Mouse (Mus musculus) embryonic facial prominence, embryonic 14.5 days (tissue): ENCODE measurements around the gene Ubxn11. TPM values are rescaled to one million over a fixed set of nuclear protein-coding genes. Genes with fewer than 3 reads are reported as not detected.
"Not testable (repeated sequence)": the region's sequence is repeated elsewhere in the genome, so short reads cannot be mapped to it uniquely, and the experiment has no call there.

Experiments
- ATAC-seq: fragments of 200-750 bp; cut with Nextera tagmentation; 2 replicates; pipeline ENCODE4 v1.8.0; 2017; ENCODE audit warnings: low read depth, moderate number of reproducible peaks, moderate TSS enrichment
- DNase-seq: peaks from one replicate; pipeline ENCODE4 v3.0.0-alpha.2; 2015; ENCODE audit warnings: low spot score
- H3K27ac ChIP-seq: fragments of 300-500 bp; sonication (generic); replicated peaks from 2 replicates; pipeline ENCODE4 v1.5.1; 2014; ENCODE audit warnings: low read depth, mild to moderate bottlenecking, low read length, moderate library complexity
- H3K27me3 ChIP-seq: fragments of 300-500 bp; sonication (generic); replicated peaks from 2 replicates; pipeline ENCODE4 v1.6.1; 2014; ENCODE audit warnings: low read length; ENCODE audit not compliant: control insufficient read depth, insufficient read depth
- H3K36me3 ChIP-seq: fragments of 300-500 bp; sonication (generic); 2 replicates; pipeline ENCODE4 v1.6.1; 2014; ENCODE audit warnings: low read length, mixed read lengths; ENCODE audit not compliant: control insufficient read depth, insufficient read depth
- H3K4me1 ChIP-seq: fragments of 300-500 bp; sonication (generic); 2 replicates; pipeline ENCODE4 v1.6.1; 2014; ENCODE audit warnings: antibody characterized with exemption, low read length; ENCODE audit not compliant: control insufficient read depth, insufficient read depth
- H3K4me2 ChIP-seq: fragments of 300-500 bp; sonication (generic); 2 replicates; pipeline ENCODE4 v1.6.1; 2014; ENCODE audit warnings: low read depth, mild to moderate bottlenecking, low read length, moderate library complexity, mixed read lengths
- H3K4me3 ChIP-seq: fragments of 300-500 bp; sonication (generic); 2 replicates; pipeline ENCODE4 v1.5.1; 2014; ENCODE audit warnings: low read depth, mild to moderate bottlenecking, low read length
- H3K9ac ChIP-seq: fragments of 300-500 bp; sonication (generic); 2 replicates; pipeline ENCODE4 v1.6.1; 2014; ENCODE audit warnings: low read depth, mild to moderate bottlenecking, low read length, moderate library complexity, mixed read lengths
- H3K9me3 ChIP-seq: fragments of 300-500 bp; sonication (generic); 2 replicates; pipeline ENCODE4 v1.6.1; 2016; ENCODE audit warnings: low read length; ENCODE audit not compliant: control insufficient read depth
- WGBS: fragments of 180-500 bp; shearing (Covaris S2); extraction: QIAGEN DNeasy Blood & Tissue Kit; methylation state at CpG from one replicate; pipeline ENCODE4 v1.1.7; 2014; 5-methylcytosine and 5-hydroxymethylcytosine counted together
- polyA plus RNA-seq: library from polyadenylated mRNA; unstranded; fragments of >200 nt; fragmentation: Nextera tagmentation; extraction: Ambion mirVana; gene quantifications from 2 replicates; pipeline ENCODE4 v1.2.1, GENCODE M21; 2014

Ubxn11 gene
- polyA plus RNA-seq, 1 experiment from 2014 or later, result 10.2 TPM

- peak; percentile 82 for DNase-seq
Measured at GRCm38 (mm10) chr4:134156744-134157143, 54.4 kb downstream of the Ubxn11 start.

GRCm38 (mm10) chr4:134157558-134157957 is 55.2 kb downstream of the Ubxn11 start:
- no peak for DNase-seq
- no peaks in the 10 kb centered on the region for H3K27me3 ChIP-seq
- no peak overlapping the region for H3K9ac ChIP-seq
- no peak overlapping the region for H3K4me3 ChIP-seq
- 83% methylated on average over 2 of the region's 2 CpGs for WGBS
- H3K4me1 ChIP-seq, result peaks cover 11% of the 10 kb centered on the region
- H3K36me3 ChIP-seq, result peaks cover 21% of the 10 kb centered on the region; the same call in 1 of the 2 replicates
- no peak overlapping the region for H3K27ac ChIP-seq
- H3K9me3 ChIP-seq, result no peaks in the 10 kb centered on the region
- ATAC-seq, result no peak
- H3K4me2 ChIP-seq, result no peak overlapping the region

More at GRCm38 (mm10) chr4:134156744-134157143, 54.4 kb downstream of the Ubxn11 start:
- Histone ChIP-seq H3K4me2 (0 out of 2 replicates have a peak overlapping the region, but pooled peaks have one; percentile 15), H3K9me3 (no peaks in the 10 kb centered on the region), H3K27ac (peak overlapping the region; percentile 67), H3K4me3 (no peak overlapping the region), H3K9ac (no peak overlapping the region), H3K27me3 (no peaks in the 10 kb centered on the region), H3K4me1 (peaks cover 11% of the 10 kb centered on the region), H3K36me3 (peaks cover 29% of the 10 kb centered on the region)
- 15% methylated on average over 8 of the region's 8 CpGs for WGBS
- ATAC-seq, result peak; percentile 82

- DNase-seq, result no peak
- no peak overlapping the region for H3K4me3 ChIP-seq
- H3K9ac ChIP-seq, result no peak overlapping the region
- no peaks in the 10 kb centered on the region for H3K27me3 ChIP-seq
- 63% methylated on average over 6 of the region's 6 CpGs for WGBS
- H3K4me2 ChIP-seq, result no peak overlapping the region; the same call in 1 of the 2 replicates
- H3K4me1 ChIP-seq, result peaks cover 11% of the 10 kb centered on the region
- no peak overlapping the region for H3K27ac ChIP-seq
- no peaks in the 10 kb centered on the region for H3K9me3 ChIP-seq
- peaks cover 10% of the 10 kb centered on the region; the same call in 1 of the 2 replicates for H3K36me3 ChIP-seq
- ATAC-seq, result no peak
Measured at GRCm38 (mm10) chr4:134158774-134159173, 56.4 kb downstream of the Ubxn11 start.

- 5% methylated on average over 28 of the region's 30 CpGs for WGBS
- Histone ChIP-seq H3K4me3 (peak overlapping the region; percentile 44), H3K4me1 (peaks cover 11% of the 10 kb centered on the region), H3K4me2 (peak overlapping the region; percentile 45), H3K9ac (peak overlapping the region; percentile 58)
- not testable (repeated sequence) for H3K9me3 ChIP-seq, H3K27ac ChIP-seq, H3K36me3 ChIP-seq, H3K27me3 ChIP-seq, ATAC-seq
- peak; percentile 49 for DNase-seq
Measured at GRCm38 (mm10) chr4:134160071-134160470, 57.7 kb downstream of the Ubxn11 start.

- no peak overlapping the region for H3K9ac ChIP-seq
- no peaks in the 10 kb centered on the region for H3K9me3 ChIP-seq
- no peak for ATAC-seq
- H3K36me3 ChIP-seq, result peaks cover 6% of the 10 kb centered on the region
- H3K4me1 ChIP-seq, result no peaks in the 10 kb centered on the region
- H3K27ac ChIP-seq, result no peak overlapping the region
- no peak for DNase-seq
- no peaks in the 10 kb centered on the region for H3K27me3 ChIP-seq
- 71% methylated on average over 4 of the region's 6 CpGs for WGBS
- H3K4me2 ChIP-seq, result no peak overlapping the region
- no peak overlapping the region for H3K4me3 ChIP-seq
Measured at GRCm38 (mm10) chr4:134164591-134164990, 62.2 kb downstream of the Ubxn11 start.

- ATAC-seq, result peak; percentile 57; the same call in 1 of the 2 replicates
- Histone ChIP-seq H3K36me3 (peaks cover 6% of the 10 kb centered on the region), H3K27me3 (no peaks in the 10 kb centered on the region), H3K4me1 (no peaks in the 10 kb centered on the region), H3K9ac (no peak overlapping the region), H3K4me3 (no peak overlapping the region), H3K9me3 (no peaks in the 10 kb centered on the region), H3K27ac (no peak overlapping the region), H3K4me2 (no peak overlapping the region)
- 48% methylated on average over 6 of the region's 6 CpGs for WGBS
- peak; percentile 54 for DNase-seq
Measured at GRCm38 (mm10) chr4:134165024-134165423, 62.7 kb downstream of the Ubxn11 start.

GRCm38 (mm10) chr4:134165548-134166465 is 63.4 kb downstream of the Ubxn11 start:
- no peak overlapping the region for H3K4me2 ChIP-seq
- no peak overlapping the region for H3K9ac ChIP-seq
- H3K27me3 ChIP-seq, result no peaks in the 10 kb centered on the region
- no peak for ATAC-seq
- no peak for DNase-seq
- H3K27ac ChIP-seq, result no peak overlapping the region
- 87% methylated on average over 3 of the region's 3 CpGs for WGBS
- no peak overlapping the region for H3K4me3 ChIP-seq
- no peaks in the 10 kb centered on the region for H3K4me1 ChIP-seq
- no peaks in the 10 kb centered on the region for H3K9me3 ChIP-seq
- peaks cover 6% of the 10 kb centered on the region for H3K36me3 ChIP-seq

- no peaks in the 10 kb centered on the region for H3K27me3 ChIP-seq
Measured at GRCm38 (mm10) chr4:134166906-134167305, 64.5 kb downstream of the Ubxn11 start.

More at GRCm38 (mm10) chr4:134166906-134167305, 64.5 kb downstream of the Ubxn11 start:
- Histone ChIP-seq H3K36me3 (peaks cover 13% of the 10 kb centered on the region), H3K4me3 (no peak overlapping the region), H3K9me3 (no peaks in the 10 kb centered on the region), H3K4me1 (no peaks in the 10 kb centered on the region), H3K4me2 (no peak overlapping the region), H3K9ac (no peak overlapping the region), H3K27ac (no peak overlapping the region)
- DNase-seq (no peak), ATAC-seq (no peak)
- 94% methylated on average over 3 of the region's 3 CpGs for WGBS
